Mouse (Mus musculus): ENCODE measurements around the gene Tubg2.
"Not testable (repeated sequence)": the region's sequence is repeated elsewhere in the genome, so short reads cannot be mapped to it uniquely, and the experiment has no call there.

Gene Tubg2

DNA sequence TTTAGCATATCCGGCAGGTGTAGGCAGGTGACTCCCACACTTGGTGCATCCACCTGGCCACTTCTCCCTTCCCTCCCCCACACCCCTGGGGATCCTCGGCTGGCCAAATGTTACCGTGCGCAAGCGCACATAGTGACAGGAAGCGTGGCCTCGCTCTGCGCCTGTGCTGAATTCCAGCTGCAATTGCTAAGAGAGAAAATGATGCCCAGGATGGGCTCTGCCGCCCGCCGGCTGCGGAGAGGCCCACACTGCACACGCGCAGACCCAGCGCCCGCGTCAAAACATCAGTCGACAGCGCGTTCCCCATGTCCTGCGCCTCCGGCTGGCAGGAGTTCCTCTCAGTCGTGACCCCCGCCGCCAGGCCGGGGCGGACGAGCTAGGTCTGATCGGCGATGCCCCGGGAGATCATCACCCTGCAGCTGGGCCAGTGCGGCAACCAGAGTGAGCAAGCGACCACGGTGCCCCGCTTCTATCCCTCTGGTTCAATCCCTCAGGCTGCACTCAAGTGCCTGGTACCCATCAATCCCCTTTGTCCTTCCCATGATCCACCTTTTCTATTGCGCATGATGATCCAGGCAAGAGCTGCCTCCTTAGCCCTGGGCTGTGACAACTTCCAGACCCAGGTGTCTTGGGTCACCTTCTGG, at the start of gene Tubg2:
Gene Tubg2, plus strand, starts transcription at position 180 of the 644 bp plus-strand sequence.
- DNase-seq: peak; percentile 97

DNA sequence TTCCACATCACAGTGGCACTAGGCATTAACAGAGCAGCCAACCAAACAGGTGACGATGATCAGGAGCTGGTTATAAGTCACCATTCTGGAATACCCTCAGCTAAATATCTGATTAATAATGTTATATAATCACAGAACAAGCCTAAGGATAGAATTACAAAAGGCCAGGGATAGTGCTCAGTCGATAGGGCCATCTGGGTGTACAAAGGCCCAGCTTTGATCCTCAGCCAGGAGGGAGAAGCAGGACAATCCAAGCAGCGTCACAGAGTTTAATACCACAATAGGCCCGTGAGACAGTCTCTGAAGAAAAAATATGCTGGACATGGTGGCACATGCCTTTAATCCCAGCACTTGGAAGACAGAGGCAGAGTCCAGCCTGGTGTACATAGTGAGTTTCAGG, 46.4 kb upstream of the Tubg2 start:
- DNase-seq: peak; percentile 82

- DNase-seq: peak; percentile 85
These were observed 45.0 kb upstream of the Tubg2 start for GRCm38 (mm10) chr11:101110708-101111107.

GRCm38 (mm10) chr11:101111178-101111577, 44.5 kb upstream of the Tubg2 start:
- no peak for DNase-seq

DNA sequence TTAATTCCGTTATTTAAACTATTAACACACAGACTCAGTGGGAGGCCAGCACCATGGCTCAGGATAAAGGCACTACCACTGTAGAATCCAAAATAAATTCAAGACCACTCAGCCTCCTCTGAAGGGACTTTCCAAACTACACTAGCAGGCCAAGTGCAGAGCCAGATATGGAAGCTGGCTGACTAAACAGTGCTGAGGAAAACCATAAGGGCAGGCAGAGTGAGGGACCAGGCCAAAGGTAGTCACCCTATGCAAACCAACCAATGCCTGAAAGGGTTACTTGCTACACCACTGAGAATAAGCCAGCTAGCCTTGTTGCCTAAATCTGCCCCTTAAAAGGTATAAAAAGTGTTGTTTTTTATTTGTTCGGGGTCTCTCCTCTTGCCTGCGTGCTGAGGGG, 43.5 kb upstream of the Tubg2 start:
- DNase-seq: no peak

- DNase-seq: peak; percentile 90
These were observed 40.1 kb upstream of the Tubg2 start for GRCm38 (mm10) chr11:101115564-101115963.

GRCm38 (mm10) chr11:101118105-101118504, 37.6 kb upstream of the Tubg2 start:
- DNase-seq: peak; percentile 88

DNA sequence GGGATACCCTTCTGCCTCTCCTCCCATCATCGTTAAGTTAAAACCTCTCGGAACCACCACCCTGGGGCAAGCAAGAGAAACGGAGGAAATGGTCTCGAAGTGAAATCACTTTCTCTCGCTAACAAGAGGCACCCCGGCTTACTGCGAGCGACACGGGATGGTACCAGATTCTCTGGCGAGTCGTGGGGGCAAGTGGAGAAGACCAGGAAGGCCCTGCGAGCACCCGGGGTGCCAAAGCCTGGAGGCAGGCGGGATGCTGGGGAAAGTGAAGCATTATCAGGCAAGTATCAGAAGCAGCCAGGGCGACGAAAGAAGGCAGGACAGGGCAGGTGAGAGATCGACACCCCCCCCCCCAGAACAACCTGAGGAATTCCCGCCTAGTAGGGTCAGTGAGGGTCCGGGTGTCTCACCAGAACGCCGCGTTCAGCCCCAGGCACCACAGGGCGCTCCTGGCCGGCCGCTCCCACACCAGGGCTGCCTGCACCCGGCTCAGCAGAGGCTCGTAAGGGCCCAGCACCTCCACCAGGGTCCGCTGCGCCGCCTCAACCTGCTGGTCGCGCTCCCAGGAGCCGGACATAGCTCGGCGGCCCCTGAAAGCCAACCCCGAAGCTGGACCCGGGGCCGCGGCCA, 36.5 kb upstream of the Tubg2 start:
- no peak for DNase-seq

DNA sequence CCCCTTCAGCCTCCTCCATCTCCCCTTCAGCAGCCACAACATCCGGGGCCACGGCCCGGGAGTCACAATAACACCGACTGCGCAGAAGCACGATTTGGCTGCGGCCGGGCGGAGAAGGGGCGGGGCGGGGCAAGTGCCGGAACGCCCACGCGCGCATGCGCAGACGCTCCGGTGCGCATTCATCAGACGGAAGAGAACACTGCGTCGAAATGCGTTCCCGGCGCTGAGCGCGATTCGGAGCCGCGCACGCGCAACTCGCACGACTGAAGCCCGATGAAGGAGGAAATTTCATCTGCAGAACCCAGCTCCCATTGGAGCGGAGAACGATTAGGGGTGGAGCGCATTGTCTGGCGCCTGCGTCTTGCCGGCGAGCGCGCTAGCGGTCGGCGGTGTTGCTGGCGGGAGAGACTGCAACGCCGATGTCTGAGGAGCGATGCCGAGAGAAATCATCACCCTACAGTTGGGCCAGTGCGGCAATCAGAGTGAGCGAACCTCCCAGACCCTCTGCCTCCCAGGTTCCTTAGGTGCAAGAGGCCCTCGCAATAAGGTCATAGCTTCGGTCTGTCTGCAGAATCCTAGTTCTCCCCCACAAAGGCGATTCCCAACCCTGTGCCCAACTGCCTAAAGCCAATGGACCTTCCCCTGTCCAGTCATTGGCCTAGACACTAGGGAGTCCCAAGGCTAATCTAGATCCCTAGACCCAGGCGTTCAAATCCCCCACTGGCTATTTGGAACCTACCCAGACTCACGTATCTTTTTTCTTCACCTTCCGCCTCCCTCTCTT, 35.8 kb upstream of the Tubg2 start, which contains the start of the genes Retreg3 and Tubg1:
Gene Retreg3, minus strand, starts transcription at position 133 of the 784 bp plus-strand sequence.
Gene Tubg1, plus strand, starts transcription at position 178 of the 784 bp plus-strand sequence.
- peak; percentile 100 for DNase-seq

GRCm38 (mm10) chr11:101120545-101121188, 35.0 kb upstream of the Tubg2 start:
- no peak for DNase-seq

GRCm38 (mm10) chr11:101124494-101124893, 31.2 kb upstream of the Tubg2 start:
- DNase-seq: not testable (repeated sequence)

DNA sequence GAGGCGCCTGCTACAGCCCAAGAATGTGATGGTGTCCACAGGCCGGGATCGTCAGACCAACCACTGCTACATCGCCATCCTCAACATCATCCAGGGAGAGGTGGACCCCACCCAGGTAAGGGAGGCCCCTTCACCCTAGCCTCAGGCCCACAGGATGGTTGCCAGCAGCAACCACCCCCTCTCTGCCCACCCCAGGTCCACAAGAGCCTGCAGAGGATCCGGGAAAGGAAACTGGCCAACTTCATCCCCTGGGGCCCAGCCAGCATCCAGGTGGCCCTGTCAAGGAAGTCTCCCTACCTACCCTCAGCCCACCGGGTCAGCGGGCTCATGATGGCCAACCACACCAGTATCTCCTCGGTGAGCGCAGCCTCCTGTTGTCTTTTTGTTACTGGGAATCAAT, 30.7 kb upstream of the Tubg2 start:
- peak; percentile 91 for DNase-seq

DNA sequence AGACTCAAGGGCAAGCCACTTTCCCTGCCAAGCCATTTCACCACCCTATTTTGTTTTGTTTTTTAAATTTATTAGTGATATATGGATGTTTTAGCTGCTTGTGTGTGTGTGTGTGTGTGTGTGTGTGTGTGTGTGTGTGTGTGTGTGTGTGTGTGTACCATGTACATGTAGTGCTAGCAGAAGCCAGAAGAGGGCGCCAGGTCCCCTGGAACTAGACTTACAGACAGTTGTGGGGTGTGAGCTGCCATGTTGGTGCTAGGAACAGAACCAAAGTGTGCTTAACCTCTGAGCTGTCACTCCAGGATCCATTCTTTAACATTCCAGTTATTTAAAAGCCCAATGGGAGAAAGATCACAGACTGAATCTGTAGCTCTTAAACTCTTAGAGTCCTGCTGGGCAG, 28.6 kb upstream of the Tubg2 start:
- DNase-seq: no peak

GRCm38 (mm10) chr11:101128996-101129577, 26.6 kb upstream of the Tubg2 start:
- peak; percentile 93 for DNase-seq

DNA sequence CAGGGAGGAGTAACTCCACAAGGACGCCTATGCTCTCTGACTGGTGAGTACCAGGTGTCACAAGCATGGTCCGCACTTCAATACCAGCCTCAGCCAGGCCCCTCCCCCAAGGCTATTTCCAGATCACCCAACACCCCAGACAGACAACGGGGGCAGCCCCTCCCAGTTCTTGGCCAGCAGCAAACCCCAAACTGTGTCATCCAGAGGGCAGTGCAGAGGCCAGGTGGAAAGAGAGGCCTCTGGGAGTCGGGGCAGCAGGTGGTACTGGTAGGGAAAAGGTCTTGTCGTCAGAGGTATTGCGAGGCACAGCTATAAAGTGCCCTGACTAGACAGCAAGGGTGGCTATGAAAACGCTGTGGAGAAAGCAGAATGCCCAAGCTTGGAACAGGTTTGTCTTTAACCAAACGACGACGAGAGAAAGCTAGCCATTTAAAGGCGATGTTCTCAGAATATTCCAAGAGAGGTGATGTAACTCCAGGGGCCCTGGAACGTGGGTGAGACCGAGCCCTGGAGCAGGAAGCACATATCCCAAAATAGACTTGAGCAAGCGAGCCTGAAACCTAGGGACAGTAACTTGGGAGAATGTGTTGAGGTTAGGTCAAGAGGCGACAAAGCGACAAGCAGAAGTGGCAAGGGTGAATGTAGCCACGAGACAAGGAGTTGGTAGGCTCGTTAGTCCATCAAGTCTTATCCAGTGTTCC, 25.5 kb upstream of the Tubg2 start:
- peak; percentile 98 for DNase-seq

GRCm38 (mm10) chr11:101131187-101131586, 24.5 kb upstream of the Tubg2 start:
- DNase-seq: no peak

DNA sequence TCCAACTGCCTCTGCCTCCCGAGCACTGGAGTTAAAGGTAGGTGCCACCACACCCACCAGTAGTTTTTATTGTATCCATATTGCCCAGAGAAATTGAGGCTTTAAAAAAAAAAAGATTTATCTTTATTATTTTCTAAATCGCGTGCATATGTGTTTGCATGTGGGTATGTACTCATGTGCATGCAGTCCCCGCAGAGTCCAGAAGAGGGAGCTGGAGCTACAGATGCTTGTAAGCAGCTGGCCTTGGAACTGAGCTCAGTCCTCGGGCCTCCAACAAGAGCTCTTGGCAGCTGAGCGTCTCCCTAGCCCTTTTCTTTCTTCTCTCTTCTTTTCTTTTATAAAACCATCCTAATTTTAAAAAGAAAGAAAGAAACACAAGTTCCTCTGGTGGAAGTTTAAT, 24.0 kb upstream of the Tubg2 start:
- no peak for DNase-seq

DNA sequence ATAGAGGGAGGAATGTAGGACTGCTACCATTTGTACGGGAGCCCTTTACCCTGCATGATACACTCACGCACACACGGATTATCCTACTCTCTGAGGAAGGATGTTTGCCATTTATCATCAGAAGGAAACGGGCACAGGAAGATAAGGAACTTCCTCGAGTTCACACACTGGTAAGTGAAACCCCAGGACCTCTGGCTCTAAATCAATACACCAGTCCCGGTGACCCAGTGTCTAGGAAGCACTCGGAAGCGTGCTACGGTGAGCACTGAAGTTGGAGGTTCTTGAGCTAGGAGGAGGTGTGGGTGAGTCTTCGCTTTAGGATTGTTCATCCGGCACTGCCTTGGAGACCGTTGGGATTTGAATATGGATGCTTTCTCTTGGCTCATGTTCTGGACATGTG, 22.7 kb upstream of the Tubg2 start:
- DNase-seq: no peak

GRCm38 (mm10) chr11:101134217-101134865, 21.4 kb upstream of the Tubg2 start:
- no peak for DNase-seq

- no peak for DNase-seq
These were observed 18.7 kb upstream of the Tubg2 start for GRCm38 (mm10) chr11:101137000-101137399.

- DNase-seq: peak; percentile 92
These were observed 17.0 kb upstream of the Tubg2 start for GRCm38 (mm10) chr11:101138536-101139181.

All from heart, adult 11 months (tissue).